Mouse (Mus musculus): ENCODE data around the gene BC025446. TPM values are rescaled to one million over a fixed set of nuclear protein-coding genes. Genes with fewer than 3 reads are reported as not detected.
"Not testable (repeated sequence)": the region's sequence is repeated elsewhere in the genome, so short reads cannot be mapped to it uniquely, and the experiment has no call there.

BC025446 gene
- polyA plus RNA-seq (2012; rRNA removed), result 47.5 and 66.0 TPM in 2 replicates

- peak; percentile 56 for DNase-seq (ENCODE audit: low read depth, low spot score)
- 27% methylated on average over 7 of the region's 7 CpGs for WGBS
Observed at GRCm38 (mm10) chr15:75215778-75216691, at the start of gene BC025446. Gene BC025446, plus strand, starts transcription at chr15:75216376.

GRCm38 (mm10) chr15:75175506-75175905, 40.7 kb upstream of the BC025446 start:
- WGBS, result 65% methylated on average over 1 of the region's 1 CpGs
- DNase-seq (ENCODE audit: low read depth, low spot score), result no peak

GRCm38 (mm10) chr15:75186291-75186690, 29.9 kb upstream of the BC025446 start:
- DNase-seq (ENCODE audit: low read depth, low spot score), result no peak
- WGBS, result 16% methylated on average over 2 of the region's 2 CpGs

GRCm38 (mm10) chr15:75189116-75189515, 27.1 kb upstream of the BC025446 start:
- peak; percentile 10 for DNase-seq (ENCODE audit: low read depth, low spot score)

GRCm38 (mm10) chr15:75190560-75190959, 25.6 kb upstream of the BC025446 start:
- DNase-seq (ENCODE audit: low read depth, low spot score), result not testable (repeated sequence)
- 45% methylated on average over 2 of the region's 3 CpGs for WGBS

More at GRCm38 (mm10) chr15:75189116-75189515, 27.1 kb upstream of the BC025446 start:
- 44% methylated on average over 2 of the region's 2 CpGs for WGBS

- no peak for DNase-seq (ENCODE audit: low read depth, low spot score)
- WGBS, result 64% methylated on average over 1 of the region's 1 CpGs
Observed at GRCm38 (mm10) chr15:75216831-75217230, 655 bp downstream of the BC025446 start.

GRCm38 (mm10) chr15:75221942-75222341, 5.8 kb downstream of the BC025446 start:
- no peak for DNase-seq (ENCODE audit: low read depth, low spot score)

- WGBS, result 79% methylated on average over 3 of the region's 3 CpGs
- no peak for DNase-seq (ENCODE audit: low read depth, low spot score)
Observed at GRCm38 (mm10) chr15:75237736-75238288, 21.6 kb downstream of the BC025446 start.

- WGBS, result 39% methylated on average over 2 of the region's 2 CpGs
- no peak for DNase-seq (ENCODE audit: low read depth, low spot score)
Observed at GRCm38 (mm10) chr15:75240558-75240957, 24.4 kb downstream of the BC025446 start.

GRCm38 (mm10) chr15:75242756-75243640, 26.8 kb downstream of the BC025446 start:
- WGBS, result 35% methylated on average over 3 of the region's 3 CpGs
- no peak for DNase-seq (ENCODE audit: low read depth, low spot score)

GRCm38 (mm10) chr15:75254671-75255070, 38.5 kb downstream of the BC025446 start:
- DNase-seq (ENCODE audit: low read depth, low spot score), result no peak
- 83% methylated on average over 3 of the region's 3 CpGs for WGBS

GRCm38 (mm10) chr15:75265863-75266262, 49.7 kb downstream of the BC025446 start:
- no peak for DNase-seq (ENCODE audit: low read depth, low spot score)

- DNase-seq (ENCODE audit: low read depth, low spot score), result no peak
- WGBS, result 48% methylated on average over 1 of the region's 1 CpGs
Observed at GRCm38 (mm10) chr15:75266626-75267025, 50.5 kb downstream of the BC025446 start.

- DNase-seq (ENCODE audit: low read depth, low spot score), result no peak
Observed at GRCm38 (mm10) chr15:75268121-75268520, 51.9 kb downstream of the BC025446 start, which contains the start of gene Ly6f. Gene Ly6f, plus strand, starts transcription at chr15:75268421.

- 70% methylated on average over 5 of the region's 5 CpGs for WGBS
- DNase-seq (ENCODE audit: low read depth, low spot score), result no peak
Observed at GRCm38 (mm10) chr15:75268916-75269829, 53.0 kb downstream of the BC025446 start.

GRCm38 (mm10) chr15:75270169-75270568, 54.0 kb downstream of the BC025446 start:
- DNase-seq (ENCODE audit: low read depth, low spot score), result no peak

GRCm38 (mm10) chr15:75270691-75271362, 54.7 kb downstream of the BC025446 start:
- no peak for DNase-seq (ENCODE audit: low read depth, low spot score)
- WGBS, result 80% methylated on average over 3 of the region's 3 CpGs

GRCm38 (mm10) chr15:75271426-75271825, 55.2 kb downstream of the BC025446 start:
- no peak for DNase-seq (ENCODE audit: low read depth, low spot score)
- WGBS, result 44% methylated on average over 1 of the region's 1 CpGs

- no peak for DNase-seq (ENCODE audit: low read depth, low spot score)
- WGBS, result 47% methylated on average over 3 of the region's 3 CpGs
Observed at GRCm38 (mm10) chr15:75271891-75272290, 55.7 kb downstream of the BC025446 start.
